Mouse (Mus musculus): ENCODE measurements around the gene Hbb-bh1. TPM values are rescaled to one million over a fixed set of nuclear protein-coding genes. Genes with fewer than 3 reads are reported as not detected.
"Not testable (repeated sequence)": the region's sequence is repeated elsewhere in the genome, so short reads cannot be mapped to it uniquely, and the experiment has no call there.

The Hbb-bh1 gene
- polyA plus RNA-seq, 1 experiment from 2014 or later, result 2.5 TPM

GRCm38 (mm10) chr7:103810296-103810695 is 32.7 kb downstream of the Hbb-bh1 start:
- H3K27ac ChIP-seq (replicated peaks), result no peak overlapping the region
- no peak for ATAC-seq (ENCODE audit: low FRiP score, low read depth)

GRCm38 (mm10) chr7:103809801-103810155 is 33.2 kb downstream of the Hbb-bh1 start:
- no peaks in the 10 kb centered on the region for H3K4me1 ChIP-seq (replicated peaks)
- WGBS, result 73% methylated on average over 1 of the region's 1 CpGs
- no peak for ATAC-seq (ENCODE audit: low FRiP score, low read depth)

More at GRCm38 (mm10) chr7:103810296-103810695, 32.7 kb downstream of the Hbb-bh1 start:
- Histone ChIP-seq H3K36me3 (no peaks in the 10 kb centered on the region), H3K4me2 (no peak overlapping the region), H3K4me3 (no peak overlapping the region), H3K27me3 (no peaks in the 10 kb centered on the region), H3K9me3 (no peaks in the 10 kb centered on the region), H3K9ac (no peak overlapping the region), H3K4me1 (replicated peaks) (no peaks in the 10 kb centered on the region)
- 84% methylated on average over 1 of the region's 1 CpGs for WGBS

GRCm38 (mm10) chr7:103808971-103809800 is 33.8 kb downstream of the Hbb-bh1 start:
- H3K27ac ChIP-seq (replicated peaks), result no peak overlapping the region
- no peaks in the 10 kb centered on the region for H3K27me3 ChIP-seq
- no peaks in the 10 kb centered on the region for H3K4me1 ChIP-seq (replicated peaks)
- no peak for ATAC-seq (ENCODE audit: low FRiP score, low read depth)
- H3K4me2 ChIP-seq, result no peak overlapping the region
- H3K36me3 ChIP-seq, result no peaks in the 10 kb centered on the region
- H3K9ac ChIP-seq, result no peak overlapping the region
- no peak overlapping the region for H3K4me3 ChIP-seq
- no peaks in the 10 kb centered on the region for H3K9me3 ChIP-seq
- WGBS, result 72% methylated on average over 5 of the region's 5 CpGs

More at GRCm38 (mm10) chr7:103809801-103810155, 33.2 kb downstream of the Hbb-bh1 start:
- no peaks in the 10 kb centered on the region for H3K9me3 ChIP-seq
- no peak overlapping the region for H3K27ac ChIP-seq (replicated peaks)
- H3K27me3 ChIP-seq, result no peaks in the 10 kb centered on the region
- H3K9ac ChIP-seq, result no peak overlapping the region
- no peaks in the 10 kb centered on the region for H3K36me3 ChIP-seq
- no peak overlapping the region for H3K4me3 ChIP-seq
- no peak overlapping the region for H3K4me2 ChIP-seq

- 84% methylated on average over 2 of the region's 2 CpGs for WGBS
- not testable (repeated sequence) for H3K27me3 ChIP-seq; H3K4me2 ChIP-seq; H3K9ac ChIP-seq; H3K36me3 ChIP-seq; H3K4me3 ChIP-seq; H3K4me1 ChIP-seq (replicated peaks); H3K9me3 ChIP-seq; H3K27ac ChIP-seq (replicated peaks); ATAC-seq (ENCODE audit: low FRiP score, low read depth)
Observed at GRCm38 (mm10) chr7:103808120-103808519, 34.8 kb downstream of the Hbb-bh1 start.

- WGBS, result 63% methylated on average over 1 of the region's 1 CpGs
- Histone ChIP-seq H3K9me3 (no peaks in the 10 kb centered on the region), H3K9ac (no peak overlapping the region), H3K4me1 (replicated peaks) (no peaks in the 10 kb centered on the region), H3K4me2 (no peak overlapping the region), H3K4me3 (no peak overlapping the region), H3K27ac (replicated peaks) (no peak overlapping the region), H3K36me3 (no peaks in the 10 kb centered on the region), H3K27me3 (no peaks in the 10 kb centered on the region)
- ATAC-seq (ENCODE audit: low FRiP score, low read depth), result no peak
Observed at GRCm38 (mm10) chr7:103806856-103807255, 36.1 kb downstream of the Hbb-bh1 start.

GRCm38 (mm10) chr7:103792669-103793388 is 50.1 kb downstream of the Hbb-bh1 start:
- Histone ChIP-seq H3K27ac (replicated peaks) (no peak overlapping the region), H3K9me3 (no peaks in the 10 kb centered on the region), H3K9ac (no peak overlapping the region), H3K36me3 (no peaks in the 10 kb centered on the region), H3K4me1 (replicated peaks) (no peaks in the 10 kb centered on the region), H3K27me3 (no peaks in the 10 kb centered on the region), H3K4me3 (no peak overlapping the region), H3K4me2 (no peak overlapping the region)
- no peak for ATAC-seq (ENCODE audit: low FRiP score, low read depth)
- WGBS, result 24% methylated on average over 4 of the region's 4 CpGs

- no peak within 1 kb of the TSS for H3K27ac ChIP-seq (replicated peaks)
- no peaks in the 10 kb centered on the region for H3K36me3 ChIP-seq
- no peak within 1 kb of the TSS for H3K9ac ChIP-seq
- ATAC-seq (ENCODE audit: low FRiP score, low read depth), result no peak
- H3K9me3 ChIP-seq, result no peaks in the 10 kb centered on the region
- no peak within 1 kb of the TSS for H3K4me2 ChIP-seq
- no peaks in the 10 kb centered on the region for H3K4me1 ChIP-seq (replicated peaks)
- H3K27me3 ChIP-seq, result no peaks in the 10 kb centered on the region
- H3K4me3 ChIP-seq, result no peak within 1 kb of the TSS
- WGBS, result 75% methylated on average over 3 of the region's 3 CpGs
Observed at GRCm38 (mm10) chr7:103791721-103792120, 51.2 kb downstream of the Hbb-bh1 start, which contains the start of gene Olfr67. Gene Olfr67, minus strand, starts transcription at chr7:103791821.

Other genes starting within 250 kb of the Hbb-bh1 start
- not detected in 2 replicates for gene Olfr619, start 242.6 kb downstream of the Hbb-bh1 start, polyA plus RNA-seq (2015; fragmentation: Nextera tagmentation; extraction: Ambion mirVana)
- gene Olfr620, start 230.6 kb downstream of the Hbb-bh1 start, polyA plus RNA-seq (2015; fragmentation: Nextera tagmentation; extraction: Ambion mirVana), result not detected in 2 replicates
- gene Olfr622, start 200.5 kb downstream of the Hbb-bh1 start, polyA plus RNA-seq (2015; fragmentation: Nextera tagmentation; extraction: Ambion mirVana), result not detected in 2 replicates
- gene Olfr623, start 179.5 kb downstream of the Hbb-bh1 start, polyA plus RNA-seq (2015; fragmentation: Nextera tagmentation; extraction: Ambion mirVana), result not detected in 2 replicates
- 0.03 TPM in 1 of 2 replicates, not detected in the other for gene Olfr624, start 172.0 kb downstream of the Hbb-bh1 start, polyA plus RNA-seq (2015; fragmentation: Nextera tagmentation; extraction: Ambion mirVana)
- not detected in 2 replicates for gene Olfr625-ps1, start 160.4 kb downstream of the Hbb-bh1 start, polyA plus RNA-seq (2015; fragmentation: Nextera tagmentation; extraction: Ambion mirVana)
- gene Olfr243, start 128.5 kb downstream of the Hbb-bh1 start, polyA plus RNA-seq (2015; fragmentation: Nextera tagmentation; extraction: Ambion mirVana), result not detected in 2 replicates
- gene Olfr628, start 112.8 kb downstream of the Hbb-bh1 start, polyA plus RNA-seq (2015; fragmentation: Nextera tagmentation; extraction: Ambion mirVana), result not detected in 2 replicates
- not detected in 2 replicates for gene Olfr629, start 98.2 kb downstream of the Hbb-bh1 start, polyA plus RNA-seq (2015; fragmentation: Nextera tagmentation; extraction: Ambion mirVana)
- not detected in 2 replicates for gene Olfr630, start 85.8 kb downstream of the Hbb-bh1 start, polyA plus RNA-seq (2015; fragmentation: Nextera tagmentation; extraction: Ambion mirVana)
- gene Olfr69, start 71.6 kb downstream of the Hbb-bh1 start, polyA plus RNA-seq (2015; fragmentation: Nextera tagmentation; extraction: Ambion mirVana), result not detected in 2 replicates
- not detected in 2 replicates for gene Olfr68, start 63.5 kb downstream of the Hbb-bh1 start, polyA plus RNA-seq (2015; fragmentation: Nextera tagmentation; extraction: Ambion mirVana)
- not detected in 2 replicates for gene Olfr67, start 51.3 kb downstream of the Hbb-bh1 start, polyA plus RNA-seq (2015; fragmentation: Nextera tagmentation; extraction: Ambion mirVana)
- 1,494 and 1,956 TPM in 2 replicates for gene Hbb-bt, start 29.2 kb downstream of the Hbb-bh1 start, polyA plus RNA-seq (2015; fragmentation: Nextera tagmentation; extraction: Ambion mirVana)
- 4,421 and 5,872 TPM in 2 replicates for gene Hbb-bs, start 15.1 kb downstream of the Hbb-bh1 start, polyA plus RNA-seq (2015; fragmentation: Nextera tagmentation; extraction: Ambion mirVana)
- not detected in 2 replicates for gene Hbb-bh2, start 2.6 kb downstream of the Hbb-bh1 start, polyA plus RNA-seq (2015; fragmentation: Nextera tagmentation; extraction: Ambion mirVana)
- gene Hbb-y, start 10.1 kb upstream of the Hbb-bh1 start, polyA plus RNA-seq (2015; fragmentation: Nextera tagmentation; extraction: Ambion mirVana), result 123 and 187 TPM in 2 replicates
- not detected in 2 replicates for gene Olfr66, start 43.1 kb upstream of the Hbb-bh1 start, polyA plus RNA-seq (2015; fragmentation: Nextera tagmentation; extraction: Ambion mirVana)
- not detected in 2 replicates for gene Olfr64, start 51.3 kb upstream of the Hbb-bh1 start, polyA plus RNA-seq (2015; fragmentation: Nextera tagmentation; extraction: Ambion mirVana)
- not detected in 2 replicates for gene Olfr65, start 60.3 kb upstream of the Hbb-bh1 start, polyA plus RNA-seq (2015; fragmentation: Nextera tagmentation; extraction: Ambion mirVana)
- not detected in 2 replicates for gene Olfr631, start 85.7 kb upstream of the Hbb-bh1 start, polyA plus RNA-seq (2015; fragmentation: Nextera tagmentation; extraction: Ambion mirVana)
- gene Olfr632, start 91.2 kb upstream of the Hbb-bh1 start, polyA plus RNA-seq (2015; fragmentation: Nextera tagmentation; extraction: Ambion mirVana), result not detected in 2 replicates
- not detected in 2 replicates for gene Olfr633, start 101.3 kb upstream of the Hbb-bh1 start, polyA plus RNA-seq (2015; fragmentation: Nextera tagmentation; extraction: Ambion mirVana)
- gene Olfr635, start 128.0 kb upstream of the Hbb-bh1 start, polyA plus RNA-seq (2015; fragmentation: Nextera tagmentation; extraction: Ambion mirVana), result not detected in 2 replicates
- not detected in 2 replicates for gene Olfr638, start 155.6 kb upstream of the Hbb-bh1 start, polyA plus RNA-seq (2015; fragmentation: Nextera tagmentation; extraction: Ambion mirVana)
- 0.03 TPM in 1 of 2 replicates, not detected in the other for gene Olfr639, start 174.1 kb upstream of the Hbb-bh1 start, polyA plus RNA-seq (2015; fragmentation: Nextera tagmentation; extraction: Ambion mirVana)
- gene Olfr640, start 182.4 kb upstream of the Hbb-bh1 start, polyA plus RNA-seq (2015; fragmentation: Nextera tagmentation; extraction: Ambion mirVana), result not detected in 2 replicates
- not detected in 2 replicates for gene Olfr641, start 192.3 kb upstream of the Hbb-bh1 start, polyA plus RNA-seq (2015; fragmentation: Nextera tagmentation; extraction: Ambion mirVana)
- gene Olfr642, start 209.5 kb upstream of the Hbb-bh1 start, polyA plus RNA-seq (2015; fragmentation: Nextera tagmentation; extraction: Ambion mirVana), result not detected in 2 replicates
- not detected in 2 replicates for gene 4930516K23Rik, start 218.3 kb upstream of the Hbb-bh1 start, polyA plus RNA-seq (2015; fragmentation: Nextera tagmentation; extraction: Ambion mirVana)
- gene Olfr644, start 228.7 kb upstream of the Hbb-bh1 start, polyA plus RNA-seq (2015; fragmentation: Nextera tagmentation; extraction: Ambion mirVana), result not detected in 2 replicates
- gene Olfr645, start 242.3 kb upstream of the Hbb-bh1 start, polyA plus RNA-seq (2015; fragmentation: Nextera tagmentation; extraction: Ambion mirVana), result not detected in 2 replicates

Data from hindbrain, embryonic 15.5 days (tissue).